8 mouse cellular contexts compared by ENCODE assay signal in genomic region chr2:29620301-29620827, GRCm38 (mm10). TPM values are rescaled to one million over a fixed set of nuclear protein-coding genes. Genes with fewer than 3 reads are reported as not detected.
DNase-seq lines count a peak whose midpoint lies in the region; ATAC-seq and TF ChIP-seq lines count a peak whose summit lies in the region.

No protein-coding gene starts in this region.

- TF ChIP-seq CTCF in lung, adult 2 months (IDR thresholded peaks at IDR 0.05; ENCODE audit: insufficient read depth, low read length) = no peak
- no peak for TF ChIP-seq CTCF in bone marrow macrophage, adult 2 months (IDR thresholded peaks at IDR 0.05; ENCODE audit: low read depth, low read length)

- peak overlapping the region; percentile 82 for H3K4me2 ChIP-seq in forebrain, embryonic 12.5 days
- H3K4me2 ChIP-seq in stomach, embryonic 16.5 days (ENCODE audit: low read depth, low read length) = peak overlapping the region; percentile 92

- H3K9ac ChIP-seq in forebrain, embryonic 12.5 days = peak overlapping the region; percentile 93
- H3K9ac ChIP-seq in stomach, embryonic 16.5 days (ENCODE audit: low read length) = peak overlapping the region; percentile 96

- H3K4me3 ChIP-seq in lung, adult 2 months (replicated peaks; ENCODE audit: extremely low read depth, low read depth, low read length) = peak overlapping the region; percentile 93
- peak overlapping the region; percentile 89 for H3K4me3 ChIP-seq in bone marrow macrophage, adult 2 months (ENCODE audit: insufficient read depth, low read length)
- peak overlapping the region; percentile 82 for H3K4me3 ChIP-seq in forebrain, embryonic 12.5 days (replicated peaks)
- H3K4me3 ChIP-seq in stomach, embryonic 16.5 days (replicated peaks; ENCODE audit: low read length) = peak overlapping the region; percentile 61

- DNase-seq in lung, adult 2 months = no peak
- DNase-seq in lung, postnatal 14 days = no peak
- DNase-seq in liver = peak; percentile 43
- no peak for DNase-seq in layer of hippocampus, postnatal 36 days
- no peak for DNase-seq in urinary bladder, adult 18-20 months (ENCODE audit: low spot score in 2 of 2)

- peak; percentile 42 for ATAC-seq in forebrain, embryonic 12.5 days (ENCODE audit: low FRiP score)
- no peak for ATAC-seq in stomach, embryonic 16.5 days (ENCODE audit: insufficient read depth, low FRiP score)

- H3K9me3 ChIP-seq in forebrain, embryonic 12.5 days = no peaks in the 10 kb centered on the region
- H3K9me3 ChIP-seq in stomach, embryonic 16.5 days (replicated peaks; ENCODE audit: control insufficient read depth, low read length) = no peaks in the 10 kb centered on the region

- peaks cover 31% of the 10 kb centered on the region for H3K4me1 ChIP-seq in lung, adult 2 months (ENCODE audit: control insufficient read depth, insufficient read depth, low read length)
- H3K4me1 ChIP-seq in bone marrow macrophage, adult 2 months (ENCODE audit: control insufficient read depth, insufficient read depth, low read length) = peaks cover 46% of the 10 kb centered on the region
- peaks cover 32% of the 10 kb centered on the region for H3K4me1 ChIP-seq in forebrain, embryonic 12.5 days
- H3K4me1 ChIP-seq in stomach, embryonic 16.5 days (ENCODE audit: control insufficient read depth, insufficient read depth, low read length) = peaks cover 41% of the 10 kb centered on the region

- 2% methylated on average over 15 of the region's 15 CpGs for WGBS in lung, adult 2 months
- 1% methylated on average over 15 of the region's 15 CpGs for WGBS in forebrain, embryonic 12.5 days
- WGBS in stomach, embryonic 16.5 days = 1% methylated on average over 15 of the region's 15 CpGs

- no peaks in the 10 kb centered on the region for H3K36me3 ChIP-seq in forebrain, embryonic 12.5 days (replicated peaks)
- no peaks in the 10 kb centered on the region for H3K36me3 ChIP-seq in stomach, embryonic 16.5 days (ENCODE audit: control insufficient read depth, insufficient read depth, low read length)

- 0 out of 2 replicates have a peak overlapping the region, but pooled peaks have one; percentile 8 for H3K27ac ChIP-seq in bone marrow macrophage, adult 2 months (ENCODE audit: insufficient read depth, low read depth, low read length)
- H3K27ac ChIP-seq in forebrain, embryonic 12.5 days = peak overlapping the region; percentile 96
- H3K27ac ChIP-seq in stomach, embryonic 16.5 days (ENCODE audit: low read length) = peak overlapping the region; percentile 88

- no peak for TF ChIP-seq POLR2A in lung, adult 2 months (IDR thresholded peaks at IDR 0.05; ENCODE audit: borderline replicate concordance, extremely low read depth, low read depth, low read length)
- TF ChIP-seq POLR2A in bone marrow macrophage, adult 2 months (IDR thresholded peaks at IDR 0.05; ENCODE audit: borderline replicate concordance, low read depth, low read length) = no peak

- H3K27me3 ChIP-seq in forebrain, embryonic 12.5 days = no peaks in the 10 kb centered on the region
- H3K27me3 ChIP-seq in stomach, embryonic 16.5 days (ENCODE audit: control insufficient read depth, insufficient read depth, low read length) = no peaks in the 10 kb centered on the region

RNA-seq across cellular contexts. Expression of gene Rapgef1, which starts 0.8 kb away (rescaled TPM):
- polyA plus RNA-seq in lung, adult 2 months (2012; rRNA removed) = 52.4 and 65.2 TPM in 2 replicates
- polyA plus RNA-seq in bone marrow macrophage, adult 2 months (2012; ENCODE audit: insufficient read depth, insufficient read length, missing spikeins) = 20.5 and 23.6 TPM in 2 replicates
- polyA plus RNA-seq in forebrain, embryonic 12.5 days (2016; fragmentation: Nextera tagmentation; extraction: Ambion mirVana) = 22.3 and 24.0 TPM in 2 replicates
- polyA plus RNA-seq in stomach, embryonic 16.5 days (2015; fragmentation: Nextera tagmentation; extraction: Ambion mirVana) = 10.7 and 11.2 TPM in 2 replicates
- 10 to 100 TPM; 94.0 to 99.0 TPM for total RNA-seq in layer of hippocampus, postnatal 36 days (2021)

Comparison
In these comparisons a context has a peak if more than half of its experiments do, and no peak if none do; other contexts are left out.
1. H3K27ac ChIP-seq: peak in every context shown above with its lines; median percentile 96 in forebrain, embryonic 12.5 days; 88 in stomach, embryonic 16.5 days; 8 in bone marrow macrophage, adult 2 months.